Mouse (Mus musculus): Measurements from ENCODE around the gene Arid5a.

Gene Arid5a

DNA sequence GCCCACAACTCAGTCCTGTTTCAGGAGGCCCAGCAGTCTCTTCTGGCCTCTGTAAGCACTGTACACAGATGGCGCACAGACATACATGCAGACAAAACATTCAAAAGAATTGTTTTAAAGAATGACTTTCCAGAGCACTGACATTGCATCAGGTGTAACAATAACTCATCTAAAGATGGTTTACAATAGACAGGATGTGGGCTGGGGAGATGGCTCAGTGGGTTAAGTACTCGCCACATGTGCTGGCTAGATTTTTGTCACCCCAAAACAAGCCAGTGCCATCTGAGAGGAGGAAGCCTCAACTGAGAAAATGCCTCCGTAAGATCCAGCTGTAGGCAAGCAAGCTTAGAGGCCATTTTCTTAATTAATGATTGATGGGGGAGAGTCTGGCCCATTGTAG, 13.1 kb upstream of the Arid5a start:
- DNase-seq (ENCODE audit: low read depth, low spot score): no peak

- DNase-seq (ENCODE audit: low read depth, low spot score): peak; percentile 87
Observed at GRCm38 (mm10) chr1:36296466-36297149, 10.9 kb upstream of the Arid5a start.

DNA sequence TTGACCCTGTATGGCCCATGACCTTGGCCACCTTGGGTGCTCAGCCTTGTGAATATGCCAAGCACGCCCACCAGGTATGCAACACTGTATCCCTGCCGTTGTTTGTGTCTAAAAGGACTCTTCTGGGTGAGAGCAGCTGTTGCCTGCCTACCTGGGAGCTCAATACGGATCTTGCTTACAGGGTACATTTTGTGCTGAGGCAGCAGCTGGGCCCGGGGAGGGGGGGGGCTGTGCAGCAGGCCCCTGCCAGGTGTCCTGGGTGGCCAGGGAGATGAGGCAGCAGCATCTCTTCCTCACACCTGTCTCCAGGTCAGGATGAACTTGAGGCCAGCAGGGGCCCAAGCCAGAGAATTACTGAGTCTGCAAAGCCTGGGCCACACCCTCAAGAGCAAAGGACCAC, 9.4 kb upstream of the Arid5a start:
- no peak for DNase-seq (ENCODE audit: low read depth, low spot score)

DNA sequence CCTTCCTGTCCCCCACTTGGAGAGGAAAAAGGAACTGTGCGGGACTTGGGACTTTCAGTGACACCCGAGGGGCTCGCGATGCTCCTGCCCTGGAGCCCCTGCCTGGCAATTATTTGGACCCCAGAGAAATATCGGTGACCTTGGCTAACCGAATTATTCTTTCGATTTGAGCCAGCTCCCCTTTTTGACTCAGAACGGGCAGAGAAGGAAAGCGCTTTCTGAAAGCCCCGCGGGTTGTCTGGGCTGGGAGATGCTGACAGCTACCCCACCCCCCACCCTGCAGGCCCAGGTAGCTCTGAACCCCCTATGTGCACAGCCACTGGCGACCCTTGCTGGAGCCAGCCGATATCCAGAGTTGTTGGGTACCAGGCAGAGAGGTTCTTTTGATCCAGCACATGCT, 8.4 kb upstream of the Arid5a start:
- no peak for DNase-seq (ENCODE audit: low read depth, low spot score)

- DNase-seq (ENCODE audit: low read depth, low spot score): no peak
Observed at GRCm38 (mm10) chr1:36299676-36300075, 7.9 kb upstream of the Arid5a start.

GRCm38 (mm10) chr1:36300486-36300885, 7.0 kb upstream of the Arid5a start:
- DNase-seq (ENCODE audit: low read depth, low spot score): no peak

- DNase-seq (ENCODE audit: low read depth, low spot score): no peak
Observed at GRCm38 (mm10) chr1:36302273-36302672, 5.3 kb upstream of the Arid5a start.

DNA sequence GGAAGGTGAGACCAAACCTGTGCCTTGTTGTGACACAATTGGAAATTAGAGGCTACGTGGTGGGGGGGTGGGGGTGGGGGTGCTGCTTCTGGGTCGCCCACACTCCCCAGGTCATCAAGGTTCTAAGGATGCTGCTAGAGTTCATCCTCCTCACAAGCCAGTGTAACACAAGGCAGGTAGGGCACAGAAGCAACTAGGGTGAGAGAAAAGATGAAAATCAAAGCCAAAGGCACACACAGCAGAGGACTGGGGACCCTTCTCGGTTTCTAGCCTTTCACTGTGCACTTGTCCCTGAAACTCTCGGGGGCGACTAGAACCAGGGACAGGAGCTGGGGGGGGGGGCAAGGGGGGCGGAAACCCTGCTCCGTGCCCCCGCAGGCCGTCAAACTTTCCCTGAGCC, 4.6 kb upstream of the Arid5a start:
- DNase-seq (ENCODE audit: low read depth, low spot score): no peak

- peak; percentile 95 for DNase-seq (ENCODE audit: low read depth, low spot score)
Observed at GRCm38 (mm10) chr1:36303381-36304320, 3.9 kb upstream of the Arid5a start.

DNA sequence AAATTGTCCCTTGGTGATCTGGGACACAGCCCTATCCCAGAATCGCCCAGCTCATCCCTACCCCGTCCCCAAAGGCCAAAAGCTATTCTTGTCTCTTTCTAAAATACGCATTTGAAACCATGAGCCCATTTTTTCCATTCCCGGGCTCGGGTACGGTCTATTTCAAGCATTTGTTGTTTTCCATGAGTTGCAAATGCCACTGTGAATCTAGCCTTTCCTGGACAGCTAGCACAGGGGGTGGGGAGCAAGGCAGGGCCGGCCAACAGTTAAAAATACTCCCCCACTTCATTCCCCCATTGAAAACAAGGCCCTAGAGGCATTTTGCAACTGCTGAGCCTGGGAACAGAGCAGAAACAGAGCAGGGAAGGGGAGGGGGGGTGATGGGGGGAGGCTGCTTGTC, 2.8 kb upstream of the Arid5a start:
- peak; percentile 46 for DNase-seq (ENCODE audit: low read depth, low spot score)

DNA sequence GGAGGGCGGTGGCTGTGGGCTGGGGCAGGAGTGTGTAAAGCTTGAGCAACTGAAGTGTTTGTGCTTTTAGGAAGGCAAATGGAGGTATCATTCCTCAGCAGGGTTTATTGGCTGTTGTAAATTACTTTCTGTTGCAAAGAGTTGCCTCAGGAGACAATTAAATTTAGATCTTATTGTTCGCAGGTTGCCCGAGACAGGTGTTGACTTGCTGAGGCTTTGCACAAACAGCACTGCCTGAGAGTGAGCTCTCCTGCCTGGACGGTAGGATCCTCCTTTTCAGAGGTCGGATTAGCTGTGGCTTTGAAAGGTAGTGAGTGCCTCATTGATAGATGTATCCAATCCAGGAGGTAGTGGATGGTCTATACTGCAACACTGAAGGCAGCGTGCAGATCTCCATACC, 1.4 kb upstream of the Arid5a start:
- DNase-seq (ENCODE audit: low read depth, low spot score): no peak

DNA sequence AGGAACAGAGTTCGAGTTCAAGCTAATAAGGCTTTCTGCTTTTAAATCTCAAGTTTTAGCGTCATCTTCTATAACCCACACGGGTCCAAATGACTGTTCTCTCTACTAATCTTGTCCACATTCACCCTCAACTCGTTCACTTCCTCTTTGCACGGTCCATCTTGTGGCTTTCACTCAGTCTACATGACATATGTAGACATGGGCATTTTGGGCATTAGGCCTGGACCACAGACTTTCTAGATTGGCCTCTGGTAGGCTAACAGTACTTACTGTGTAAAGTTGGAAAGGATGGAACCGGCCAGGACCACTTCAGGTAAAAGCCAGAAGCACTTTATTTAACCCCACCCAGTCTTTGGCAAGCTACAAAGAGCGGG, 425 bp upstream of the Arid5a start:
- DNase-seq (ENCODE audit: low read depth, low spot score): no peak

DNA sequence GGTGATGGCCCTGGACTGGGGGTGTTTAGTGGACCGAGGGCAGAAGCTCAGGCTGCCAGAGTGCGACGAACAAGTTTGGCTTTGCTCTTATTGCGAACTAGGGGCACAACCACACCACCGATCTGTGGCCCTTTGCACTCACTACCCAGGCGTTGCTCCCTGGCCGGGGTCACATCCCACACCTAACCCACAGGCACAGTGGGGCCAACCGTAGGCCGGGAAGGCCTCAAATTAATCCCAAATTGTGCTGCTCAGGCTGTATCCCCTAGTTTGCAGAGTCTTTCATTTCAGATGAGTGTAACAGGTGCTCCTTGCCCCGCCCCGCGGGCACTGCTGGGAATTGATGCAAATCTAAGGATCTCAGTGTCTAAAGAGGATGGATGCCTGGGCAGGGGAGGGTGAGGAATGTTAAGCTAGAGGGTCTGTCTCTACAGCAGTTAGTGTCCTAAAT, 943 bp downstream of the Arid5a start:
- DNase-seq (ENCODE audit: low read depth, low spot score): no peak

DNA sequence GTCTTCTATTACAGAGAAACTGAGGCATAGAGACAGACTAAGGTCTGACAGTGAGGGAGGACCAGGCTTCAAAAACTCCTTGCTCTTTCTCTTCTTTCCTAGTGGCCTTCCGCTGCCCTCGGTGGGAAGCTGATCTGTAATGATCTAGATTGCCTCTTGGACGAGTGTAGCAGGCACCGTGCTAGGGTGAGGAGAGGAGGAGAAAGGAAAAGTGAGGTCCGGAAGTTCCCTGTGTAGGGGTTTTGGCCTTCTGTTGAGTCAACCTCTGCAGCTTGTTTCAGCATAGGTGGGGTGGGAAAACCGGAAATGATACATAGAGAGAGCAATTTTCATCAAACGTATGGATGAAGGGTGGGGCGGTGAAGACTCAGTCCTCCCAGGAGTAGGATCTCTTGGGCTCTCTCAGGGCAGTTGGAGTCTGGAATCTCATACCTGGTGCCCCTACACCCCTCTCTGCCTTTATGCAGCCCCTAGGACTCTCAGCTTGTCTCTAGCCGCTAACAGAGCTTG, 1.5 kb downstream of the Arid5a start:
- DNase-seq (ENCODE audit: low read depth, low spot score): no peak

DNA sequence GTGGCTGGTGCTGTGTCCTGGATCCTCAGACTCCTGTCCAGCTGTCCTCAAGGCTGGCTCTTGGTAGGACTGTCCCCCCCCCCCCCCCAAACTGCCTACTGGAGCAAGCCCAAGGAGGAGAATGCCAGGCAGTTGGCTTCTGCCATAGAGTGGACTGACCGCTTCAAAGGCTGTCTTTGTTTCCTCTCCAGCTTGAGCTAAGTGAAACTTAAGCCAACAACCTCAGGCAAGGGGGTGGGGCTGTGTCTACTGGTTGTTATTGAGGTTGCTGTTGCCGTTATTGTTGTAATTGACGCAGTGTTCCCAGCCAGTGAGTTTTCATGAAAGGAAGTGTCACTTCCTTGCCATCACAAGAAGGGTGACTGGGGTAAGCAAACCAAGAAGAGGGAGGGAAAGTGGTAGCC, 2.0 kb downstream of the Arid5a start:
- DNase-seq (ENCODE audit: low read depth, low spot score): peak; percentile 82

DNA sequence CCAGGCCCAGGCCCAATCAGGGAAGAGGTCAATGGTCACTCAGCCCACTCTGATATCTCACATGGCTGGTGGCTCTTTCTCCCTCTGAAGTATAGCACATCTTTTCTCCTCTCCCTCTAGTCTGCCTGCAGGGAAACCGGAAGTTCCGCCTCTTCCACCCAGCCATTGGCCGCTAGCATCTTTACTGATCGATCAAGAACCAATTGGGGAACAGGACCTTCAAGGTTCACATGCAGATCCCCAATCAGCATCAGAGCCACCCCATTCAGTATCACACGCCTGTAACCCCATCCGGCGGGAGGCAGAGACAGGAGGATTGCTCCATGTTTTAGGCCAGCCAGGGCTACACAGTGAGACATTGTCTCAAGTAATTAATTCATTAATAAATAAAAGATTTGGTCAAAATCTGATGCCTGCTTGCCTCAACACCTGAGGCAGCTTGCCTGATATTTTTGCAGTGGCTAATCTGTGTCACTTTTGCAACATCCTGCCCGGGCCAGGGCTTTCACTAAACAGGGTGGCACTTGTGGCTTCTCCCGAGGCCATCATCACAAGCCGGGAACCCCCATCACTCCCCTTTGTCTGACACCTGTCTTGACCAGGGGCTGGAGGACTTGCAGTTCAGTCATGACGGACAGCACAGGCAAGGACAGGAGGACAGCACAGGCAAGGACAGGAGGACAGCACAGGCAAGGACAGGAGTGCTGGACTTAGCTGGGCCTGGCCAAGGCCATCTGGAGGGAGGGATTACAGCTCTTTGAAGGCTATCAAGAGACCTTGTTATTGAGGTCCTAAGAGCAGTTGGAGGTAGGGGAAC, 7.6 kb downstream of the Arid5a start:
- no peak for DNase-seq (ENCODE audit: low read depth, low spot score)

GRCm38 (mm10) chr1:36315776-36316100, 8.2 kb downstream of the Arid5a start:
- no peak for DNase-seq (ENCODE audit: low read depth, low spot score)

DNA sequence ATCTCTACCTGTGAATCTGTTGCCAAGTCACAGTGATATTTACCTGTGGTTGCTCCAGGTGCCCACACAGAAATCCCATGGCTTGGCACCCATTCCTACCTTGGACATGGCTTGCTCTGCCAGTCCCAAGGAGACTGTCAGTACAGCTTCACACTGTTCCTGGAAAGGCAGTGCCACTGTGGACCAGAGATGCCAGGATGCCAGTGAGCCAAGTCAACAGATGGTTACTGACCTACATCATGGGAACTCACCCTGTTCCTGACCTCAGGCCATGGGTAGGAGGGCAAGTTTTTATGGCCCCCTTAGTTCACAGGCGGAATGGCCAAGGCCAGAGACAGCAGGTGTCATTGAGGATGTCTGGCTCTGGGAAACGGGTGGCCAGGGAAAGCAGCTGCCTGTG, 13.6 kb downstream of the Arid5a start:
- peak; percentile 70 for DNase-seq (ENCODE audit: low read depth, low spot score)

- DNase-seq (ENCODE audit: low read depth, low spot score): peak; percentile 54
Observed at GRCm38 (mm10) chr1:36321829-36322573, 14.5 kb downstream of the Arid5a start.

GRCm38 (mm10) chr1:36323076-36323475, 15.5 kb downstream of the Arid5a start:
- DNase-seq (ENCODE audit: low read depth, low spot score): no peak

DNA sequence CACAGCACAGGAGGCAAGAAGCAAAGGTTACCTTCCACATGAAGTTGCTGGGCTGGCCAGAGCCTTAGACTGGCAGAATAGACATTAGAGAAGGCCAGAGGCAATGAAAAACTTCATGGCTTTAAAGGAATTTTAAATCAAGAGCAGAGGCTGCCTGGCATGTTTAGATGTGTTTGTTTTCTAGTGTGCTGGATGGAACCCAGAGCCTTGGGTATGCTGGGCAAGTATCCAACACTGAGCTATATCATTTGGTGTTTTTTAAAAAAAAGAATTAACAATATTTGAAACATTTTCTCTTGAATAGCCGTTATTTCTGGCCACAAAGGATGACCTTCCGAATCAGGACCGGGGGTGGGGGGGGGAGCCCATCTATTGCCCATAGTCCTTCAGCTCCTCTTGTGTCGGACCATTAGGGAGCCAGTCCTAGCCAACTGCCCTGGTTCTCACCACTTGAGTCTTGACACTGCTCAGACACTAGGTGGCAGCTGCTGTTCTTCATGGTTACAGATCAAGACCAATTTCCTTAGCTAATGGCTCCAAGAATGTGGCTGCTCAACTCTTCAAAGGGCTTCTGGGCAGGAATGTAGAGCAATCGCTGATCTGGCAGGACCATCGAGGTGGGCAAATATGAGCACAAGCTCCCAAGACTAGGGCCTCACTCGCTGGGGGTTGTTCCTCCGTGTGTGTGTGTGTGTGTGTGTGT, 16.4 kb downstream of the Arid5a start:
- peak; percentile 87 for DNase-seq (ENCODE audit: low read depth, low spot score)

Data from brain, adult 2 months (tissue).